Mouse (Mus musculus) hematopoietic stem cell, adult 5-6 weeks (primary cell): Measurements from ENCODE around the gene Fosl1. TPM values are rescaled to one million over a fixed set of nuclear protein-coding genes. Genes with fewer than 3 reads are reported as not detected.

Source experiments
- ATAC-seq, 2 experiments: fragments of 125-278 bp in 1 of 2; replicated peaks in 1 of 2; 2 replicates each; pipeline ENCODE4 v1.8.0; 2016 to 2017; ENCODE audit warnings: inconsistent platforms in 2 of 2, mild to moderate bottlenecking in 2 of 2, moderate number of reproducible peaks in 2 of 2, low read depth in 1 of 2, moderate TSS enrichment in 1 of 2; ENCODE audit not compliant: low FRiP score in 2 of 2, poor library complexity in 2 of 2, severe bottlenecking in 2 of 2, insufficient read depth in 1 of 2, low TSS enrichment in 1 of 2
- total RNA-seq: library from RNA; stranded (forward); fragments of 172-1452, 232-1000 nt; gene quantifications from 2 replicates; pipeline ENCODE4 v1.2.3, GENCODE M21; 2017

Gene Fosl1
- total RNA-seq, 1 experiment from 2014 or later = 4.2 TPM

- peak; percentile 38 to 63; a peak in 2 of 4 replicates for ATAC-seq
These were observed 1.2 kb downstream of the Fosl1 start for GRCm38 (mm10) chr19:5448354-5449150.

- ATAC-seq = no peak
These were observed 2.3 kb downstream of the Fosl1 start for GRCm38 (mm10) chr19:5449673-5450072.

GRCm38 (mm10) chr19:5451766-5452165 lies 4.4 kb downstream of the Fosl1 start:
- ATAC-seq = no peak

GRCm38 (mm10) chr19:5455037-5455436 lies 7.7 kb downstream of the Fosl1 start:
- no peak for ATAC-seq

GRCm38 (mm10) chr19:5455568-5455967 lies 8.2 kb downstream of the Fosl1 start:
- no peak for ATAC-seq

- ATAC-seq = no peak
These were observed 9.0 kb downstream of the Fosl1 start for GRCm38 (mm10) chr19:5456241-5456921.

GRCm38 (mm10) chr19:5456922-5457745 lies 9.8 kb downstream of the Fosl1 start:
- ATAC-seq = peak; percentile 80 to 81

- ATAC-seq = 0 out of 4 replicates have a peak, but pooled peaks of 1 of the 2 experiments have one; percentile 3
These were observed 10.5 kb downstream of the Fosl1 start, which contains the start of gene Ccdc85b for GRCm38 (mm10) chr19:5457746-5458442. Gene Ccdc85b (minus strand): TSS chr19:5457894.

GRCm38 (mm10) chr19:5459019-5459418 lies 11.7 kb downstream of the Fosl1 start:
- ATAC-seq = no peak

- no peak for ATAC-seq
These were observed 12.5 kb downstream of the Fosl1 start for GRCm38 (mm10) chr19:5459896-5460295.

- ATAC-seq = peak; percentile 65 to 79
These were observed 13.1 kb downstream of the Fosl1 start, which contains the start of gene Fibp for GRCm38 (mm10) chr19:5460465-5460911. Gene Fibp (plus strand): TSS chr19:5460615.

GRCm38 (mm10) chr19:5461411-5461810 lies 14.1 kb downstream of the Fosl1 start:
- no peak for ATAC-seq

- no peak for ATAC-seq
These were observed 15.9 kb downstream of the Fosl1 start for GRCm38 (mm10) chr19:5463212-5463611.

GRCm38 (mm10) chr19:5463791-5464562 lies 16.6 kb downstream of the Fosl1 start:
- peak; percentile 9 to 29; a peak in 1 of 4 replicates for ATAC-seq

GRCm38 (mm10) chr19:5465037-5465436 lies 17.7 kb downstream of the Fosl1 start:
- no peak for ATAC-seq

- no peak for ATAC-seq
These were observed 19.7 kb downstream of the Fosl1 start for GRCm38 (mm10) chr19:5466916-5467500.
